Mouse (Mus musculus) cerebellum, adult (tissue): Measurements from ENCODE around the gene Lyrm1.
A peak's percentile ranks its signal among the peaks of the same experiment; 100 is the strongest.

Experiments
- ATAC-seq: cut with Nextera tagmentation; 2 replicates; pipeline ENCODE4 v1.9.2; 2017; ENCODE audit warnings: mild to moderate bottlenecking, moderate library complexity, mixed read lengths; ENCODE audit not compliant: insufficient number of reproducible peaks, low FRiP score, low TSS enrichment

Lyrm1 gene

DNA sequence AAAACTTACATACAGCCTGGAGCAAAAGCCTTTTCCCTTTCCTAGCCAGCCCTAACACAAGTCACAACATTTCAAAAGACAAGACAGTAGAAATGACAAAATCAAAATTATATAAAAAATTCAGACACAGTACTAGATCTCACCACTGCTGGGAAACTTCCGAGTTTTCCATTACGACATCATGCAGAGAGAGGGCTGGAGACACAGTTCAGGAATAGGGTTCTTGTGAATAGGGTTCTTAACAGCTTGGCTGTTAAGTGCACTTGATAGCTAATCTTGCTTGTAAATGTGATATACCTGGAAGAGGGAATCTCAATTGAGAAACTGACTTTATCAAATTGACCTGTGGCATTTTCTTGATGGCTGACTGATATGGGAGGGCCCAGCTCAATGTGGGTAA, 14.4 kb upstream of the Lyrm1 start:
- ATAC-seq, result no peak

DNA sequence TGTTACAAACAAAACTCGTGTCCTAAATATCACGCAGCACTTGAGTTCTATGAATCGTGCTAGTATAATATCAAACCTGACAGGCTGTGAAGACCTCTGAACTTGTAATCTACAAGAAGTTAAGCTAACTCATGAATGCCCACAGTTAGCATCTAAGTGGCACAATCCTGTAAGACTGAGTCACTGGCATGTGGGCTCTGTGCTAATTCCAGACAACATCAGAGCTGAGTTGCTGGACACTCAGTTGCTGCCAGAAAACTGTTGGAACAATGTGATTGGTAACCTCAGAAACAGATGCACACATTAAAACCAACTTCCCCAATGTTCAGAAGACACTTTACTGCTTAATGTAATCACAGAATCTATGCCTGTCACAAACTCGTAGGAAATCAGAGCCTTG, 7.8 kb upstream of the Lyrm1 start:
- ATAC-seq, result no peak

DNA sequence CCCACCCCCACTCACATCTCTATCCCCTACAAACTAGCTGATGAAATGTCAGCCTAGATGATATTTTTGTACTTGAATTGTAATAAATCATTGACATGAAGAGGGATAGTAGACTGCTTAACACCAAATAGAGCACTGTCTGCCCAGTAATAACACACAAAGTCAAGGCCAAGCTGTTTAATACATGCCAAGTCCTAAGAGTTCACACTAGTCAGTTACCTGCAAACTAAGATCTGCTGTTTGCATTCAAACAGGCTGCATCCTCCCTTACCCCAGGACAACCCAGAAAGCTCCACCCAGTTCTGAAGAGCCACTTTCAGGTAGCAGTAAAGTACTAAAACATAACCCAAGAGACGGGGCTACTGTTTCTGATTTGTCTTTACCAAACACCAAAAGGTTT, 3.5 kb upstream of the Lyrm1 start:
- ATAC-seq, result no peak

DNA sequence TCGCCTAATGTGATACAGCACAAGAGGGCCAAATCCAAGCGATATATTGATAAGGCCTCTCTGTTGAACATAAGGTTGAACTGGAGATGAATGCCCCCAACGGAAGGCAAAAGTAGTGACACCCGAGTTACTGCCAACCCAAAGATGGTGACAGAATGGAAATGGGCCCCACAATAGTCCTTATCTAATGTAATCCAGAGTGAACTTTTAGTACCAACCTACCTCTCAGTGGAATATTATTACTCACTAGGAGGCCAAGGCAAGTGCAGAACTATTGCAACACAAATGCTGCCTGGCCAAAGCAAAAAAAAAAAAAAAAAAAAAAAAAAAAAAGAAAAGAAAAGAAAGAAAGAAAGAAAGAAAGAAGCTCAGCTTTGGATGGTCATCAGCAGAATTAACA, 2.9 kb upstream of the Lyrm1 start:
- ATAC-seq, result no peak

DNA sequence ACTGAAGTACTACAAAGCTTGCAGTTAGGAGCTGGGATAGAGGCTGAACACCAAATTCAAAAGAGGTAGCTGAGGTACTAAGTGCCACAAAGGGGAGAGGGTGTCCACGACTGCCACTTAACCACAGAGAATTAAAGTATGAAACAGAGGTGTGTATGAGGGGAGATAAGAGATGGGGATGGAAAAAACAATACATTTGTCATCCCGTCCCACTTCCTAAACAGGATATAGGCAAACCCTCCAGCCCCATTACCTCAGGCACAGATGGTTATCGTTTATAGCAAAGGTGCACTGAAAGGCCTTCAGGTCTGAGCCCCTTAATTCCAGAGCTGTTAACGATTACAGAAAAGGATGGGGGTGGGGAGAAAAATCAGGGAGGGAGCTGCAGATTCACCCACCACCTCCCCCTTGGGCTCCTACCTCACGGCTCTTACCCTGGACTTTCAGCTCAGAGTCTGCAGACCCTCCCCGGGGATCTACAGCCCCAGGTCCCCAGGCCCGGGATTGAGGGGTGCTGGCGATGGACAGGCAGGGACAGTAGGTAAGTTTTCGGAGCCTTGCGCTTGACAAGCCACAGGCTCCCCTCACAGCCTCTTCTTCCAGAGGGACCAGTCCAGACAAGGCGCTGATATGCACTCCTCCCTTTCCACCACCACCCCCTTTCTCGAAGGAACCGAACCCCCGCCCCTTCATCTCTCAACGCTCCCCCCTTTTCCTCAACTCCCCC, 680 bp upstream of the Lyrm1 start:
- ATAC-seq, result peak; percentile 31; the same call in 1 of the 2 replicates

DNA sequence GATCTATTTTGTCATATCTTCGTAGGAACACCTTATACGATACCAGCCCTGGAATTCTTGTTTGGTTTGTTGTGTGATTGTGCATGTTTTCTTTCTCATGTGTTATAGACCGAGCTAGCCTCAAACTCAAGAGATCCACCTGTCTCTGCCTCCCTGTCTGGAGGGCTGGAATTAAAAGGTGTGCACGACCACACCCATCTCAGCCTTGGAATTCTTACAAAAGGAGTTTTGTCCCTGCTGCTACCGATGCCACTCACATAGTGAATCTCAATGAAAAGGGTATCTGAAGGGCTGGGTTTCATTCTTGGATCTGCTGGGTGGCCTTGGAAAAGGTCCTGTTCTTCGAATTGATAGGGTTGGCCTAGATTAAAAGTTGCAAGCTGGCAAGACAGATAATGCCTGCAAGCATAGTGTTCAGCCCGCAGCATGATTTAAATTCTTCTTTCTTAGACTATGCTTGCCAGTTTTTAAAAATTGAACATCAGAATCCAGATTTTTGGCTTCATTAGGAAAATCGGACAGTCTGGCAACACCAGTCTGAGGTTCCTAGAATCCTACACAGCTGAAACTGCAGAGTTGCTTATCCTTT, 2.0 kb downstream of the Lyrm1 start:
- ATAC-seq, result no peak

DNA sequence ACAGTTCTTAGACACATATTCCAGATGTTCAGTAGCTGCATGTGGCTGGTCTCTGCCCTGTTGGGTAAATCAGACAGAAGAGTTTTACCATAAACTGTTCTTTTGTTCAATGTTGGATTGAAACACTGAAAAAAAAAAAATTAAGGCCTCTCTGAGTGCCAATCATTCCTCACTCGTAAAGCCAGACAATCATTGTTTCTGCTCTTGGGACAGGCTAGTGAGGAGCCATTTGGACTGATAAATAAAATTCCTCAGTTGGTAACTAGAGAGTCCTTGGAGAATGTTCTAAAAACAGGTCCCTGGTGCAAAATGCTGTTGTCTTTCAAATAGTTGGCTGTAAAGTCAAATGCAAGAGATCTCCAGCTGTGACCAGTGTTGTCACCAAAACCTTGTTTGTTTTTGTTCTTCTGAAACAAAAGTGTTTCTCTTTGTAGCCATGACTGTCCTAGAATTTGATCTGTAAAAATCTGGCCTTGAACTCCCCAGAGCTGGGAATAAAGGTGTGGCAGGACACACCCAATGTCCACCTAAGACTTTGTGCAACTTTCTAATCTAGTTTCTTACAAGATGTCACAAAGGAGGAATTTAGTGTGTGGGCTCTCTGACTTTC, 2.7 kb downstream of the Lyrm1 start:
- no peak for ATAC-seq

DNA sequence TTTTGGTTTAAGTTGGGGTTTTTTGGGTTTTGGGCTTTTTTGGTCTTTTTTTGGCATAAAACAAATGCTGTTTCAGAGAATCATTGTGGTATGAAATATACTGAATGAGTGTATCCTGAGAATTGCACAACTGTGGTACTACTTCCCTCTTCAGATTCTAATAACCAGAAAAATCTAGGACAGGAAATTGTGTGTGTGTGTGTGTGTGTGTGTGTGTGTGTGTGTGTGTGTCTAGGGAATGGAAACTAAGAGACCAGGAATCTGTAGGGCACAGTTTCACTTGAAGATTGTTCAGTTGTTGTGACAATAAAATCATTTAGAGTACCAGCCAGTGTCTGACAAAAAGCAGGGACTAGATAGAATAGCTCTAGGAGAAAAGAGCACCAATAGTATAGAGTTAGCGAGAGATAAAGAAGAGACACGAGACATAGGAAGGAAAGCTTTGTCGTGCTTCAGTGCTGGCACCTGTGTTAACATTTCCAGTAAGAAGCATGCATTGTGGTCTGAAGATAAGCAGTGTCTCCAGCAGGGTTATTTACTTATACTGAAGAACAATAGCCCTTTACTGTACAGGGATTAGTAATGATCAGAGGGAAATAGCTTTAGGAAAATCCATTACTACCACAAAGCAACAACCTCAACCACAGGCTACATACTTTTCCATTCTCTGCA, 3.9 kb downstream of the Lyrm1 start:
- ATAC-seq, result no peak

DNA sequence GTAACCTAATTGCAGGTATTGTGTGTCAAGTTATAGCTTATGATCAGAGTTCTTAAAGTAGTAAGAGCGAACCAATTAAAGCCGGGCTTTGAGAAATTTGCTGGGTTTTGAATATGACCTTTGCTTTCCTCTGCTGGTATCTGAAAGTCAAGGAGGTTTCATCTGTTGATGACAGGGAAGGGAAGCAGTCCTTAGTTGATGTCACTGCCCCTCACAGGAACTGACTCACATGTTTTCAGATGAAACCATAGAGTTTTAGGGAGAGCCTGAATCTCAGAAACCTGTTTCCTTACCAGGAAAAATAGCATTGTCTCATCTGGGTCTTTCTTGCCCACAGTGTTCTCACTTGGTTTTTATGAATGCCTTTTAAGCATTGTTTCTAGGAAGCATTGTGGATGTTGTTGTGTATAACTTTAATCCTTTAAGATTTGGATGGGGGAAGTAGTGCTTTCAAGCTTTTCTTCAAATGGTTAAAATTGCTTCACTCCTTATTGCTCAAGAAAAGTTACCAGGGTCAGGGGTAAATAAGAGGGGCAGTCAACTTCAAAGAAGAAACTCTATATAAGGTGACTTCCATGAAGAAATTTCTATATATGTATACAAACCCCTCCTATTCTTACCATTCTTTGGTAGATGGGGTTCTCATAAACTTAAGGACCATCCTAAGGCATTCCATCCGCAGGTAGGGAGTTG, 11.0 kb downstream of the Lyrm1 start:
- no peak for ATAC-seq

DNA sequence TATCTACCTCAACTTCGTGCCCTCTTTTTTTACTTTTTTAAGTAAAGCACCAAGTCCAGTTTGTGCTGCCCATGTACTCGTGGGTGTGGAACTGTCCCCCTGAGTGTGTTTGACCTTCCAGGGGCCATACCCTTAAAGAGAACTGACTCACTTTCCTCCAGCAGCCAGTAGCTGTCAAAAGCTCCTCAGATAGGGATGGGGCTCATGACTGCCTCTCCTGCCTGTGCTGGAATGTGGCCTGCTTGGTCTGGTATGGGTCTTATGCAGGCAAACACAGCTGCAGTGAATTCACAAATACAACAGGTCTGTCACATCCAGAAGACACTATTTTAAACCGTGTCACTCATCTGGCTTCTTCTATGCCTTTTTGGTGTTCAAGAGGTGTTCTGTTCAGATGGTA, 16.1 kb downstream of the Lyrm1 start:
- ATAC-seq, result no peak

DNA sequence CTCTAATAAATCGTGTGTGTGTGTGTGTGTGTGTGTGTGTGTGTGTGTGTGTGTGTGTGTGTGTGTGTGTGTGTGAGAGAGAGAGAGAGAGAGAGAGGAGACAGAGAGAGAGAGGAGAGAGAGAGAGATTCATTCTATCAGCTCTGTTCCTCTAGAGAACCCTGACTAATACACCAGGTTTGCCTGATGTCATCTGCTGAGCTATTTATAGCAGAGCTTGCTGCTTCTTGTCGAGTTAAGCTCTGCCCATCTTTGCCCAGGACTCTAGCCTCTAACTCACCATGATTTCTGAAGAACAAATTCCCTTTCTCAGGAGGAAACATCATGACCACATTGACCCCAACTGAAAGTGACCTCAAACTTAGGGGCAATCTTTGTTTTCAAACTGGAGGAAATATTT, 24.8 kb downstream of the Lyrm1 start:
- ATAC-seq, result no peak

DNA sequence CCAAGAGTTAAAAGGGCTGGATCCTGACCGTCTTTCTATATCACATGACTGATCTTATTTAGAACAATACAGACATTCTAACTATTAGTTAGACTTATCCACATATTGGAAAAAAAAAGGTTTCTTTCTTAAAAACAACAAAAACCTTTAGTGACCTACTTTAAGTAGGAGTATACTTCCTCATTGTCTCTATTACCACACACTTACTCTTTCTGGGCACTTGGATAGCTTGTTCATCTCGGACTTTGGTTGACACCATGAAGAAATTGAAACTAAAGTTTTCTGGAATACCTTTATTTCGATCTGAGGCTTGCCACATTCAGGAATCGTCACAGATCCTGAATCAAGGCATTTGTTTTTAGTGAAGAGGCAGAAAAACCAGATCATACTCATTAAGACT, 25.4 kb downstream of the Lyrm1 start:
- no peak for ATAC-seq

DNA sequence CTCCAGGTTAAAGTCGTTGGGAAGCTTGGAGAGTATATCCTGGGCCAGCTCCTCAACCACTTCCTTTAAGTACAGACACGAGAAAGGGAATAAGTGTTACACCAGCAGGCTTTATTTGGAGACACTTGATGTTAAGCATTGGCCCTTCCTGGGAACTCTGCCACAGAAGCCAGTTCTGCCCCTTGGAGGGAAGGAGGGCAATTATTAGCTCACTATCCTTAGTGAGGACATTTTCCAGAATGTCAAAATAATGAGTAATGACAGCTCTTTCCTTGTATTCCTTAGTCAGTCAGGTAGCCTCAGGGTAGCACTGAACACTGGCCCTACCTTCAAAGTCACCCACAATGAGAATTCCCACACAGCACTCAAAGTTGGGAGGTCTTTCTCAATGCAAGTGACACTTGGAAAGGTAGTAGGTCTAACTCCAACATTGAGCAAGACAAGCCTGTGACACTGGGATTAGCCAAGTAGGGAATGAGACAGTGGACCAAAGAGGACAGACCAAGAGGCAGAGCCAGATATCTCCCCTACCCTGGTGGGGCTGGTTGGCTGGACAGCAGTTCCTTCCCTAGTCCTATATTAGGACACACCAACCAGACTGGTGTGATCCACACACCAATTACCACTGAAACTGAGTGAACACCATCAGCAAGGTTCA, 33.3 kb downstream of the Lyrm1 start:
- ATAC-seq, result no peak

DNA sequence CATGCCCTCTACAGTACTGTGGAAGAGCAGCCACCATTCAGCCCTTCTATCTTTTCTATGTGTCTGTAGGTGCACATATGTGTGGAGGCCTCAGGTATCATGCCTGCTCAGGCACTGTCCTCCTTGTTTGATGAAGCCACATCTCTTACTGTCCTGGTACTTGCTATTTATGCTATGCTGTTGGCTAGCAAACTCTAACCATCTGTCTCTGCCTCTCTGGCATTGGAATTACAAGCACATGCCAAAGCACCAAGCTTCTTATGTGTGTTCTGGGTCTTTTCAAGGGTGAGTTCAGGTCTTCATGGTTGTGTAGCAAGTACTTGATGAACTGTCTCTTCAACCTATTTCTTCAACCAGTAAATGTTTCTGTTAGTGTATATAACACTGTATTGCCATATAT, 40.7 kb downstream of the Lyrm1 start:
- no peak for ATAC-seq

DNA sequence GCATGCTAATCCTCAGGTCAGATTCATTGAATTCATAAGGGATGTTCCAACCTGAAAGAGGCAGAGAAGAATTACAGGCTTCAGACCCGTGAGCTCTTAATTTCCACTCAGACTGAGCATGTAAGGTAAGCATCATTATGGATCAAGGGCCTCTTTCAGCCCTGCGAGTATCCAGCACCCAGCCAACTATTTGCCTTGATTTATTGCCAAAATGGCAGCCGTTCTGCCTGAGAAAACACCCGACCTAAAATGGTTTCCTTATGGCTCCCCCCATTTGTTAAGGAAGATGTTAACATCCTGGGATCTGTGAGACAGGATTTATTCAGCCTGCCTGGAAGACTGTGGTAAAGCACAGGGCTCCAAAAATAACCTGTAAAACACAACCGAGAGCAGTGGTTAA, 41.4 kb downstream of the Lyrm1 start:
- no peak for ATAC-seq

DNA sequence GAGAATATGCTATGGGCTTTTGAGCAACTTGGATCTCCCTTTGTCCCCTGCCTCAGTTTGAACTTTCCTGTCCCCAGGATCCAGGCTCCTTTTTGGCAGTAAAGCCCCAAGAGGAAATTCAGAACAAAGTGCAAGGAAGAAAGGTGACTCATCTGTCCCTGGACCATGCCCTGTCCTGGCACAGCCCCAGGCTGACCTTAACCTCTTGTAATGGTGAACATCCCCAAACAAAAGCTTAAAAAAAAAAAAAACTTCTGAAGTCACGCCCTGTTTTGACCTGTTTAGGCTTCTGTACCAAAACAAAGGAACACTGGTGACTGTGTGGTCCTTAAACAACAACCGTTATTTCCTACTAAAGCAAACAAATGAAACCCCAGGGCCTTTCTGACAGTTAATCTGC, 45.9 kb downstream of the Lyrm1 start:
- ATAC-seq, result no peak

DNA sequence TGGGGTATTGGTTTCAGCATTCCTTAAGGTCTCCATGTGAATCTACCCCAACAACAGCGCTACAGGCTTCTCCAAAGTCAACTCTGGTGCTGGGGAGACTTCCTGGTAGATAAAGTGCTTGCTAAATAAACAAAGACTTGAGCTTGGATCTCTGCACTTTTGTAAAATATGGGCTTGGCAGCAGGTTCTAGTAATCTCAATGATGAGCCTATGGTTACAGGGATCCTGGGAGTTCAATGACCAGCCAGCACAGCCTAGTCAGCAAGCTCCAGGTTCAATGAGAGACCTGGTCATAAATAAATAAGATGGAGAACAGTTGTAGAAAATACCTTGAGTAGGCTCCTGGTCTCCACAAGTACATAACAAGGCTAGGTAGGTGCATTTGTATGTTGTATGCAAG, 58.4 kb downstream of the Lyrm1 start:
- no peak for ATAC-seq

DNA sequence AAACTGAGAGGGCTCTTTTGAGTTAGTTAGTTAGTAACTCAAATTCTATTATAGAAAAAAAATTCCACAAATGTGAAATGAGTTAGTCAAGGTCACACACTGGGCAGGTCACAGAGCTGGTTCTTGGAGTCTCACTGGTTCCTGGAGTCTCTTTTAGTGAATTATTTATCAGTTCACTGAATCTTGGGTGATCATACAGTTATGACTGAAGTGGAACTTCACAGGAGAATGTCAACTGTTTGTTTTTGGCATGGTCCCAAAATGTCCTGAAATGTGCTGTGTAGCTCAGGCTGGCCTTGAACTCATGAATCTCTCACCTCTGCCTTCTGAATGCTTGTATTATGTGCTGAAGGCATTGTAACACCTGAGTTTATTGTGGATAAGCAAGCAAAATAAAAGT, 61.8 kb downstream of the Lyrm1 start:
- ATAC-seq, result no peak

DNA sequence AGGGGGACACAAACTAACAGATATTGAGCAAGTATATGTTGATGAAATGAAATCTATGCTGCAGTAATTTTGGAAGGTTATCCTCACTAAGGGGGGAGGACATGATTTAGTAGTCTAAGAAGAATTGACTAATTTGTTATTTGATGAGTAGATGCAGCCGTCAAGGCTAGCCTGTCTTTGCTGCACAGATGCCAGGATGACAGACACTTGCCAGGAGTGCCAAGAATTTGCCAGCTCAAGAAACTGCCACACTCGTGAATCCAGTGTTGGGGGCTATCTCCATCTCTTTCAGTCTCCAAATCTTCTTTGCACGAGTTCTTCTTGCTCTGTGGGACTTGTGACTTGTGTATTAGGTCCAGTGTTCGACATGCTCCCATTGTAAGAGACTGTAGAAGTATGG, 63.4 kb downstream of the Lyrm1 start:
- ATAC-seq, result no peak

DNA sequence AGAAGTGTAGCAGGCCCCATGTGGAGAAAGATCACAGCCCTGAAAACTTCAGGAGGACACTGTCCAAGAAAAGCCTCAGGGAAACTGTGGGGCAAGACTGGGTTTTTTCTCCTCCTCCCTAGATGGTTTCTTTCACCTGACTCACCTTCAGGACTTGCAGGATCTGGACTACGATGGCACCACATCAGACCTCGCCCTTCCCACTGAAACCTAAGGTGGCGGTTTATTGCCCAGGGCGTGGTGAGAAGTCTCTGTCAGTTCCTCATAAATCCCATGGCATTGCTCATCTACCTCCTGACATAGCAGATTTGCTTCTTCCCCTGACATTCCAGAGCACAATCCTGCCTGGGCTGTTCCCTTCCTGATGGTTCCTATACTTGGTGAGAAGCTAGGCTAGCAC, 63.8 kb downstream of the Lyrm1 start:
- ATAC-seq, result no peak
